Mouse (Mus musculus): ENCODE results near the gene Cd3g.

Gene Cd3g

GRCm38 (mm10) chr9:44980242-44980641 lies at the start of gene Cd3g:
Gene Cd3g, minus strand, starts transcription at chr9:44980431.
- no peak for DNase-seq

- DNase-seq, result no peak
These were observed 47.1 kb upstream of the Cd3g start for GRCm38 (mm10) chr9:45027376-45027775.

- DNase-seq, result no peak
These were observed 44.0 kb upstream of the Cd3g start for GRCm38 (mm10) chr9:45024187-45024586.

- no peak for DNase-seq
These were observed 43.4 kb upstream of the Cd3g start for GRCm38 (mm10) chr9:45023638-45024037.

GRCm38 (mm10) chr9:45022800-45023199 lies 42.6 kb upstream of the Cd3g start:
- DNase-seq, result peak; percentile 54

GRCm38 (mm10) chr9:45018031-45018430 lies 37.8 kb upstream of the Cd3g start:
- no peak for DNase-seq

GRCm38 (mm10) chr9:45015841-45016240 lies 35.6 kb upstream of the Cd3g start:
- DNase-seq, result no peak

- DNase-seq, result no peak
These were observed 34.6 kb upstream of the Cd3g start for GRCm38 (mm10) chr9:45014879-45015278.

- DNase-seq, result no peak
These were observed 31.1 kb upstream of the Cd3g start for GRCm38 (mm10) chr9:45011291-45011690.

- DNase-seq, result no peak
These were observed 30.2 kb upstream of the Cd3g start for GRCm38 (mm10) chr9:45010461-45010860.

GRCm38 (mm10) chr9:45009180-45010078 lies 29.2 kb upstream of the Cd3g start, which contains the start of gene Cd3e:
Gene Cd3e, minus strand, starts transcription at chr9:45009627.
- no peak for DNase-seq

GRCm38 (mm10) chr9:45008342-45008741 lies 28.1 kb upstream of the Cd3g start:
- no peak for DNase-seq

- no peak for DNase-seq
These were observed 27.2 kb upstream of the Cd3g start for GRCm38 (mm10) chr9:45007404-45007803.

GRCm38 (mm10) chr9:45000249-45000648 lies 20.0 kb upstream of the Cd3g start:
- DNase-seq, result no peak

GRCm38 (mm10) chr9:44999776-45000175 lies 19.5 kb upstream of the Cd3g start:
- no peak for DNase-seq

GRCm38 (mm10) chr9:44999171-44999570 lies 18.9 kb upstream of the Cd3g start:
- peak; percentile 81 for DNase-seq

GRCm38 (mm10) chr9:44998138-44998537 lies 17.9 kb upstream of the Cd3g start:
- no peak for DNase-seq

- no peak for DNase-seq
These were observed 16.4 kb upstream of the Cd3g start for GRCm38 (mm10) chr9:44996590-44996989.

- DNase-seq, result no peak
These were observed 14.7 kb upstream of the Cd3g start for GRCm38 (mm10) chr9:44994962-44995361.

- no peak for DNase-seq
These were observed 13.0 kb upstream of the Cd3g start for GRCm38 (mm10) chr9:44993268-44993667.

GRCm38 (mm10) chr9:44992271-44992670 lies 12.0 kb upstream of the Cd3g start:
- peak; percentile 69 for DNase-seq

- no peak for DNase-seq
These were observed 11.6 kb upstream of the Cd3g start for GRCm38 (mm10) chr9:44991821-44992220.

- DNase-seq, result no peak
These were observed 6.7 kb upstream of the Cd3g start for GRCm38 (mm10) chr9:44986976-44987375.

- no peak for DNase-seq
These were observed 6.1 kb upstream of the Cd3g start for GRCm38 (mm10) chr9:44986242-44986781.

Measured in cerebellum, adult 11-12 months (tissue).